Mouse (Mus musculus): ENCODE measurements around the gene Lax1.

- TF ChIP-seq CTCF (IDR thresholded peaks at IDR 0.05; ENCODE audit: low read depth) (no peak), EP300 (IDR thresholded peaks at IDR 0.05; ENCODE audit: low read depth) (no peak)
Observed at GRCm38 (mm10) chr1:133720342-133720741, 30.4 kb upstream of the Lax1 start.

All from liver, postnatal 0 days (tissue).